Mouse (Mus musculus): ENCODE measurements around the gene Spns2. TPM values are rescaled to one million over a fixed set of nuclear protein-coding genes. Genes with fewer than 3 reads are reported as not detected.
A peak's percentile ranks its signal among the peaks of the same experiment; 100 is the strongest.
"Not testable (repeated sequence)": the region's sequence is repeated elsewhere in the genome, so short reads cannot be mapped to it uniquely, and the experiment has no call there.

Gene Spns2
- total RNA-seq, 1 experiment from 2014 or later, result 3.3 TPM

DNA sequence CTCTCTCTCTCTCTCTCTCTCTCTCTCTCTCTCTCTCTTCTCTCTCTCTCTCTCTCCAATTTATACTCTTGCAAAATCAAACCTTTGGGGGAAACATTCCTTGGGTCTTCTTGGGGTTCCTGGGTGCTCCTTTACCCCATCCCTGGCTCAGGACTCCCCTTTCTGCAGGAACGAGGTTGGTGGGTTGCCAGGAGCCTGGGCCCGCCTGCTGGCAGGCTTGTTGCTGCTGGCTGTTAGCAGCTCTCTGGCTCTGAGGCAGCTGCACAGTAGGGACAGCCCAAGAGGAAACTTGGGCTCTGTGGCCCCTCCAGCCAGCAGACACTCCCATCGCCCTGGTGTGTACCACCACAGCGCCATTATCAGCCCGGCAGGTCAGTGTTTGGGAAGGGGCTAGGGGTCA is 53.4 kb downstream of the Spns2 start:
- DNase-seq, result peak; percentile 71

GRCm38 (mm10) chr11:72435694-72436045 is 54.0 kb downstream of the Spns2 start:
- DNase-seq, result peak; percentile 51

DNA sequence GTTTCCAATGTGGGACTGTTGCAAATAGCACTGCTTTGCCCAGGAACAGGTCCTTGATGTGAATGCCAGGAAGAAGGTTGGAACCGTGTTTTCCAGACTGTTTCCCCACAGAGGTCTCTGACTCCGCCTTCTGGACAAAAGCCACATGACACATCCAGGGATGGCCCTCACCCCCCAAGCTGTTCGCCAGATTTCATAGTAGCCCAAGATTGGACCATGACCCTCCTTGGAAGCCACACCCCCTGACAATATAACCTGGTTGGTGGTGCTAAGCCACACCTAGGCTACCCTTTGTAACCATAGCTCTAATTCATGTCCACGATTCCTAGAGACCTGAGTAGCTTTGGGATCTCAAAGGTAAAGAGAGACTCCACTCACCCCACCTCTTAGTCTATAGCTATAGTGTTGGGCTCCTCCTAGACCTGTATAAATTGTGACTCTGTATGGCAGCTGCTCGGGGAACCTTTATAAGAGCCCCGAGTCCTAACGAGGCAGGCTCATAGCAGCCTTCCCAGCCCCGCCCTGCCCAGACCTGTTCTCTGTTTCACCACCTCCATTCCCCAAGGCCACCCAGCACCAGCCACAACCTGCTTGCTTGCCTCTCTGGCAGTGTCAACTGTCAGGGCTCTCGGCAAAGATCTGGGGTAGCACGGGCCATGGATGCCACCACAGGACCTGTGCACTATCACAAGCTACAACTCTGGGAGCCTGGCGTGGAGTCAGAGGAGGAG is 54.6 kb downstream of the Spns2 start, which contains the start of gene Ggt6:
Gene Ggt6 (plus strand): TSS at position 564 of the 731 bp plus-strand sequence.
- peak; percentile 55 for DNase-seq

GRCm38 (mm10) chr11:72430311-72431068 is 59.2 kb downstream of the Spns2 start:
- DNase-seq, result not testable (repeated sequence)

- peak; percentile 63 for DNase-seq
Observed at GRCm38 (mm10) chr11:72429288-72429690, 60.4 kb downstream of the Spns2 start.

DNA sequence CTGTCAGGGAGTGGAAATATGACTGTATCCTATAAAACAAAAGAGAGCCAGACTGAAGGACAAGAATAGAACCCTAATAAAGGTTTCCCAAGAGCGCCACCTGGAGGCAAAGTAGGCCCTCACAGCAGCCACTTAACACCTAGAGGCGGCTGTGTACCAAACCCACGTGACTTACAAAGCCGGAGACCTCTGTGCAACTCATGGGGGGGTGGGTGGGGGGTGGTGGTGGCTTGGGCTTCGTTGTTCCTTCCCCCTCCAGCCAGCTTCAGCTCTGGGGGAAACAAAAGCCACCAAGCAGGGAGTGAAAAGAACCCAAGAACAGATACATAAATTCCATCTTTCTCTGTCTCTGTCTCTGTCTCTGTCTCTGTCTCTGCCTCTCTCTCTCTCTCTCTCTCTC is 61.0 kb downstream of the Spns2 start:
- DNase-seq, result peak; percentile 82

GRCm38 (mm10) chr11:72426884-72427283 is 62.8 kb downstream of the Spns2 start:
- DNase-seq, result no peak

DNA sequence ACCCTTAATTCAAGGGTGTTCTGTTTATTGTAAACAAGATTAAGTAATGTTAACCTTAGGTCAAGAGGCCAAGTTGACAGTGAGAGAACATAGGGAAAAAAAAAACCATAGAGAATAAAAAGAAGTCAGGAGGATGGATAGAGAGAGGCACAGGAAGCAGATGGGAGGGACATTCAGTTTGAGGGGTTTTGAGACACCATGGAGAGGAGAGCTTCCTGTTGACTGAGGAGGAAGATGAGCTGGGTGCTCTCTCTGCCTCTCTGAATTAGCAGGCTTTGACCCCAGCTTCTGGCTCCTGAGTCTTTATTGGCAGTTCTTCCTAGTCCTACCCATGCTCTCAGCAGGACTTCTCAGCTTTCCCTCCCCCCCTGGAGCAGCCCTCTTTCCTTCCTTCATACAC is 64.5 kb downstream of the Spns2 start:
- DNase-seq, result no peak

DNA sequence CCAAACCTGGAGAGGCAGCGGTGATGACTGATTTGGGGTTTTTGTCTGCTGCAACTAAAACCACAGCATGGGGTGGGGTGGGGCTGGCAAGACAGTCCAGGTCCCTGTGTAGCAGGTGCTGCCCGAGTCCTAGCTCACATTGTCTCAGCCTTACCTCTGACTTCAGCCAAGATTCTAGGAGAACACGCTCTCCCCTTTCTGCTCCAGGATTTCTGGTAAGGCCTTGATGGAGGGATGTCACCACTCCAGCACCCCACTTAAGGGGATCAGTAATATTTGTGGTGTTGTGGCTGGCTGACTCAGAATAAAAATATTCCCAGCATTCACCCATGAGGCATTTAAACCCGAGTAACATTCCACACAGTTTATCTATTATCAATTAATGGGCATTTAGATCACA is 66.0 kb downstream of the Spns2 start:
- DNase-seq, result no peak

GRCm38 (mm10) chr11:72421518-72422278 is 68.0 kb downstream of the Spns2 start:
- peak; percentile 50 for DNase-seq

DNA sequence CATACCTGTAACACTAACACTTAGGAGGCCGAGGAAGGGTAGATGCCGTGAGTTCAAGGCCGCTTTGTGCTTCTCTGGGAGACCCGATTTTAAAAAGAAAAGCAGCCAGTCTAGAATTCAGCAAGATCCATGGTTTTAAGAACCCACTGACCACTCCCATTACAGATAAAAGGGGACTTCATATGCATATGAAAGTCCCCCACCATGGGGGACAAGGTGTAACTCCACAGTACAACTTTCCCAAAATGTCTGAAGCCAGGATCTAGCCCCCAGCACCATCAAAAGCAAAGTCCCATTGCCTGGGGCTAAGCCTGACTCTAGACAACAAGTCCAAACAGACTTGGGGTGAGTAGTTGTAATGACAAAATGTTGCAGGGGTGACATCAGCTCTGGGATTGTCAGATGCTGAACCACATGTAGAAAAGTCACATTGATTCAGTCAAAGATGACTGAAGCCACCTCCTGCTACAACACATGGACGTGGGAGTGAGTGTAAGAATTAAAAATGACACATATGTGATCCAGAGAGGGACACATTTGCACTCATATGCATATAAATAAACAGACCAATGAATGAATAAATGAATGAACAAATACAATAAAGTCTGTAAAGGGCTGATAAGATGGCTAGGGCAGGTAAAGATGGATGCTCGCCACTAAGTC is 69.1 kb downstream of the Spns2 start:
- no peak for DNase-seq

GRCm38 (mm10) chr11:72419006-72419405 is 70.7 kb downstream of the Spns2 start:
- no peak for DNase-seq

DNA sequence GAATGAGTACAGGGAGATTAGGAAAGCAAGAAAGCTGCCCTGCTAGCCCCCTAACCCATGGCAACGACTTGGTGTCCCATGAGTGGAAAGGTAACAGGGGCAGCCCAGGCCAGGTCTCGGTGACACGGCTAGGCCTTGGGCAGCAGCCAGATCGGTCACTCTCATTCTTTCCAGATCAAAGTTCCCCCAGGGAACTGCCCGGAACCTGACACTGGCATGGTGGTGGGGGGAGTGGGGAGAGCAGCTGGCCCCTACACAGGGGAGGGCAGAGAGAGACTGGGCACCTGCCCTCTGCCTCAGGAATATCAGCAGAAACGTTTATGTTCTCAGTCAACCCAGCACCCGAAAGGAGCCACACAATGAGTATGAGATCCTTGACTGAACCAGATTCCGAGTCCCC is 71.5 kb downstream of the Spns2 start:
- no peak for DNase-seq

DNA sequence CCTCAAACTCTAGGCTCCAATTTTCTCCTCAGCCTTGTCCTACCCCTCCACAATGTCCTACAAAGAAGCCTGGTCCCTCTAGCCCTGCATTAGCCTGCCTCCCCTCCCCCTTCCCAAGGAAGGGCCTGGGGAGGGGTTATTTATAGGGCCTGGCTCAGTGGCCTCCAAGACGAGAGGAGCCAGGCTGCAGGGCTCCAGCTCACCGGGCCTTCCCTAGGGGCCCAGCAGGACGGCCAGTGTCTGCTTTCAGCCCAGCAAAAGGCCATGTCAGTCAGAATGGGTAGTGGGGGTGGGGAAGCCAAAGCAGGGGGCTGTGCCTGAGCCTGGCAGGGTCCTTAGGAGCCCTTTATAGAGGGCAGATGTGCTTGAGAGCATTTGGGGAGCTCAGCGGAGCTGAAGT is 72.3 kb downstream of the Spns2 start:
- DNase-seq, result no peak

DNA sequence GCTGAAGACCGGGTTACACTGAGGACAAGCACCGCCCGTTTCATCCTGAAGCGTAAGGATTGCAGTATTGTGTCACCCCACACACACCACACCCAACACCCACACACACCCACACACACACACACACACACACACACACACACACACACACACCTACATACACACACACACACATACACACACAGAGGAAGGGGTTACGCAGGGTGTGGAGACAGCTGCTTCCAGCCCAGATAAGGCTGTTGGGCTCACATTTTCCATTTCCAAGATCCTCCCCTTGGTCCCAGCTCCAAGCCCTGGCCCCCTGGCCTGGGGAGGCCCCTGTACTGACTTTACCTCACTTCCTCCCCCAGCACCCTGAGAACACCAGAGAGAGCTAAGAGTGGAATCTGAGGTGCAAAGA is 73.0 kb downstream of the Spns2 start:
- no peak for DNase-seq

GRCm38 (mm10) chr11:72415155-72415554 is 74.5 kb downstream of the Spns2 start:
- no peak for DNase-seq

GRCm38 (mm10) chr11:72413601-72414190 is 76.0 kb downstream of the Spns2 start:
- no peak for DNase-seq

DNA sequence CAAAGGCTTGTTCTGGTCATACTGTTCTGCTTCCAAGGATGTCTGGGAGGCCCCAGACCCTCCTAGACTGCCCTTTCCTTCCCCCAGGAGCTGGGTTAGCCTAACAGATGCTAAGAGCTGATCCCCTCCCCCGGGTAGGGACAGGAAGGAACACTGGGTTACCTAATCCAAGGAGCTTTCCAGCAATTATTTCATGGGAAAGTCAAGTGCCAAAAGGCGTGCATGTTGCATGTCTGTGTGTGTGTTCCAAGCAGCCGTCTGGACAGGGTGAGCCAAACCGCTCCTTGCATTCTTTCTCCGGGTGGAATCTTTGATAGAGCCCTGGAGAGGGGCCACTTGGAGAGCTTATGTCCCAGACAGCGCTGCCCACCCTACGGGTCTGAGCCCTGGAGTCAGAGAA is 76.7 kb downstream of the Spns2 start:
- no peak for DNase-seq

DNA sequence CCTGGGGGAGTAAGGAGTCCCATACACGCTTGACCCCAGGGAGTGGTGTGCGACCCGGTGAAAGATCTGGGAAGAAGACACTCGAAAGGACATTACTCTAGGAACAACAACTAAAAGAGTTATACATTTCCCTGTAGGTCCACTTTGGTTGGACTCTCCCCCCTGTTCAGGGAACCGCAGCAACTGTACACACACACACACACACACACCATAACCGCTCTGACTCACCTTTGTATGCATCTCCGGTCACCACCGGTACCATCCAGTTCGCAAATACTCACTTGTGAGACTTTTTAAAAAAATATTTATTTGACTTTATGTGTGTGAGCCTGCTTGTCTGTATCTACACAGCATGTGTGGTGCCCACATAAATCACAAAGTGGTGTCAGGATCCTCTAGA is 77.8 kb downstream of the Spns2 start:
- DNase-seq, result no peak

DNA sequence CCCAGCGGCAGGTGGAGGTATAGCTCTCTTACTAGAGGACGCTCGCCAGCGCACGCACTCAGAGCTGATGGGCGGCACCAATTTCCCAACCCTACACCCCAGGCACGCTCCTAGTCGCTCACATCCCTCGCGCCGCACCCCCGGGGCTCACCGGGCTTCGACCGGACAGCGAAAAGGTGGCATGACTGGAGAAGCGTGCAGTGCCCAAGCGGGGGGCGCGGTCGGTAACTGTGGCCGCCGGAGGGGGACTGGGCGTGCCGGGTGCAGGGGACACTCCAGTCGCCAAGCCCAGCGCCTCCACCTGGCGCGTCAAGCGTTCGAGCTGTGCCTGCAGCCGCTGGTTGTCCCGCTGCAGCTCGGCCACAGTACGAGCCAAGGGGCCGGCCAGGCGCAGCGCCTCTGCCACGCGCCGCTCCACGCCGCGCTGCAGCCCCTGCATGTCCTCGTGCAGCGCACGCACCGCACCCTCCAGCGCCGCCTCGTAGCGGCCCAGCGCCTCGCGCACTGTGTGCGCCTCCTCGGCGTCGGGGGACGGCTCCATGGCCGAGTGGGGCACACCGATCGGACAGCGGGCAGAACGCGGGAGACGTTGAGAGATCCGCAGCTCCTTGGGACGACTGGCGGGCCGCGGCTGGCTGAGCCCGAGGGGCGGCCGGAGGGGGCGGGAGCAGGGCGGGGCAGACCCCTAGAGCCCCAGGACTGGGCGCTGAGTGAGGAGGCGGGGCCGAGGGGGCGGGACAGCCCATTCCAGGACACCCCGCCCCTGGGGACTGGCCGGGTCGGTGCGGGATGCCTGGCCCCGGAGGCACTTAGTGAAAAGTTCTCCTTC is 78.4 kb downstream of the Spns2 start, which contains the start of gene Smtnl2:
Gene Smtnl2 (minus strand): TSS at position 621 of the 829 bp plus-strand sequence.
- DNase-seq, result peak; percentile 92

GRCm38 (mm10) chr11:72410521-72411092 is 79.1 kb downstream of the Spns2 start:
- DNase-seq, result no peak
